Comparison of ENCODE assay signal across 16 mouse cellular contexts in genomic region chr4:38590358-38590757, GRCm38 (mm10).
"Had no signal": no experiment of that assay in that cellular context is flagged by ENCODE, and none has a peak within 500 bp of the region (broad histone marks: within the 10 kb centered on the region; RNA-seq: fewer than 3 reads in every experiment).

No protein-coding gene starts in this region.

- H3K4me2 ChIP-seq: neural tube, embryonic 13.5 days; neural tube, embryonic 15.5 days; stomach, embryonic 15.5 days had no signal

- H3K36me3 ChIP-seq: neural tube, embryonic 13.5 days; neural tube, embryonic 15.5 days; stomach, embryonic 15.5 days had no signal

- H3K27ac ChIP-seq: neural tube, embryonic 13.5 days; neural tube, embryonic 15.5 days; stomach, embryonic 15.5 days; stomach, postnatal 0 days had no signal

- H3K4me3 ChIP-seq: neural tube, embryonic 13.5 days; neural tube, embryonic 15.5 days; stomach, embryonic 15.5 days had no signal

- H3K27me3 ChIP-seq: neural tube, embryonic 13.5 days; neural tube, embryonic 15.5 days; stomach, embryonic 15.5 days had no signal

- H3K9me3 ChIP-seq: neural tube, embryonic 13.5 days; neural tube, embryonic 15.5 days; stomach, embryonic 15.5 days had no signal

- H3K9ac ChIP-seq: neural tube, embryonic 13.5 days; neural tube, embryonic 15.5 days; stomach, embryonic 15.5 days had no signal

- H3K4me1 ChIP-seq: neural tube, embryonic 13.5 days; neural tube, embryonic 15.5 days; stomach, embryonic 15.5 days had no signal

- DNase-seq: retina, postnatal 1 day; right cerebral cortex, adult 18-20 months; right cerebral cortex, postnatal 14 days; right cerebral cortex, postnatal 25 days; right cerebral cortex, postnatal 4 days; spleen, adult 18-20 months; thymus, adult 18-20 months; thymus, adult 2 months; thymus, postnatal 14 days; thymus, postnatal 25 days; thymus, postnatal 36 days; thymus, postnatal 4 days had no signal
